Mouse (Mus musculus) spleen, adult 2 months (tissue): ENCODE data around the gene Gm10518.

Experiments used
- CTCF ChIP-seq: fragments of 200-500 bp; IDR thresholded peaks from 2 replicates; pipeline ENCODE4 v1.5.1; 2011; ENCODE audit warnings: mild to moderate bottlenecking, inconsistent platforms; ENCODE audit not compliant: insufficient read depth, insufficient read length, insufficient replicate concordance; ENCODE audit errors: extremely low read depth
- POLR2A ChIP-seq: fragments of 200-500 bp; IDR thresholded peaks from 2 replicates; pipeline ENCODE4 v1.6.1; 2011; ENCODE audit warnings: low read depth, low read length, inconsistent platforms

GRCm38 (mm10) chr1:179835753-179836425 is 32.7 kb downstream of the Gm10518 start:
- TF ChIP-seq POLR2A (no peak), CTCF (no peak)
